15 mouse cellular contexts compared by ENCODE assay signal in genomic region chr14:89405011-89405712, GRCm38 (mm10).
"Had no signal": no experiment of that assay in that cellular context is flagged by ENCODE, and none has a peak within 500 bp of the region (broad histone marks: within the 10 kb centered on the region; RNA-seq: fewer than 3 reads in every experiment).

No protein-coding gene starts in this region.

- DNase-seq: kidney, adult 8-10 months; kidney, postnatal 25 days; layer of hippocampus, adult 9-11 months; layer of hippocampus, postnatal 36 days; lung, embryonic 14.5 days; lung, postnatal 10 days; lung, postnatal 4 days; retina, postnatal 1 day; right cerebral cortex, postnatal 4 days; spleen, adult 18-20 months; thymus, adult 18-20 months; thymus, postnatal 14 days had no signal

- H3K27ac ChIP-seq: limb, embryonic 15.5 days; liver, embryonic 12.5 days had no signal

- H3K4me2 ChIP-seq: limb, embryonic 15.5 days; liver, embryonic 12.5 days; lung, embryonic 14.5 days had no signal

- H3K9me3 ChIP-seq: limb, embryonic 15.5 days; liver, embryonic 12.5 days had no signal

- H3K36me3 ChIP-seq: limb, embryonic 15.5 days; liver, embryonic 12.5 days had no signal

- H3K27me3 ChIP-seq: limb, embryonic 15.5 days; liver, embryonic 12.5 days had no signal

- H3K9ac ChIP-seq: limb, embryonic 15.5 days; liver, embryonic 12.5 days; lung, embryonic 14.5 days had no signal

- ATAC-seq: liver, embryonic 12.5 days had no signal

- H3K4me3 ChIP-seq: limb, embryonic 15.5 days; liver, embryonic 12.5 days; myocyte had no signal

- H3K4me1 ChIP-seq: limb, embryonic 15.5 days; liver, embryonic 12.5 days had no signal
